Mouse (Mus musculus): ENCODE measurements around the gene Inka1. TPM values are rescaled to one million over a fixed set of nuclear protein-coding genes. Genes with fewer than 3 reads are reported as not detected.

Gene Inka1
- total RNA-seq, 2 experiments from 2014 or later: 9.7 to 10.8 TPM

DNA sequence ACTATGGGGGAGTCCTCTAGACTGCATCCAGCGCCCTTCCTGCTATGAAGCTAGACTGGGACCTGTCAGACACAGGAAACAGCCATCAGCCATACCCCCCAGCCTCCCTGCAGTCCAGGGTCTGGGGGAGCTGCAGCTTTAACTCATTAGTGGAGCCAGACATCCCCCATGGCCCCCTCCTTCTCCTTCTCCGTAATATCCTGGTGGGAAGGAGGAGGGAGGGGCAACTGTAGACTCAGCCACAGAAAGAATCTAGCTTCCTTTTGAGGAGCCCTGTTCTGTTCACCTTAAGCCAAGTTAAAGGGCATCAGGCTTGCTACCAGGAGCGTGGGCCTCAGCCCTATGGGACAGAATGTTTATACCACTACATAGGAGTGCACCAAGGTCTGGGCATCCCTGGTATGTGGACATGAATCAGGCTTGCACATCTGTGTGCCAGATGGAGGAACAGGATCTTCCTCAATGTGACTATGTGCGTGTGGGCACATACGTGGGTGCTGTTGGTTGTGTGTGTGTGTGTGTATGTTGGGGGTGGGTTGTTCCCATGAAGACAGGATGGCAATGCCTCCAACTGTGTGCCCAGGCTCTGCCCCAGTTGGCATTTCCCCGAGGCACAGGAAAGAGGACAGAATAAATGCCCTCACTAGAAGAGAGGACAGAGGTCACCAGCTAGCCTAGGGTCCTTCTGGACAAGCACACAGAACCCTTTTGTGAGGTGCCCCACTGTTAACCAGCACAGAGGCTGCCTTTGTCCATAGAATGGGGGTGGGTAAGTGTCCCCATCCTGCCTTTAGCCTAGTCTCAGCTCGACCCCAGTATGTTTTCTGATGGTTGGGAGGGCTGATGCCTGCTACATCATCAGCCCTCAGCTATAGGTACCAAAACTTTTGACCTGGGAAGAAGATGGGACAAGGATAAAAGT is 3.7 kb downstream of the Inka1 start:
- peak overlapping the region; percentile 19; the same call in 1 of the 2 replicates for H3K4me3 ChIP-seq
- DNase-seq (ENCODE audit: low spot score in 2 of 2): peak; percentile 59 to 69
- H3K27ac ChIP-seq: peak overlapping the region; percentile 96
- no peak for TF ChIP-seq CTCF (conservative IDR thresholded peaks at IDR 0.05)

DNA sequence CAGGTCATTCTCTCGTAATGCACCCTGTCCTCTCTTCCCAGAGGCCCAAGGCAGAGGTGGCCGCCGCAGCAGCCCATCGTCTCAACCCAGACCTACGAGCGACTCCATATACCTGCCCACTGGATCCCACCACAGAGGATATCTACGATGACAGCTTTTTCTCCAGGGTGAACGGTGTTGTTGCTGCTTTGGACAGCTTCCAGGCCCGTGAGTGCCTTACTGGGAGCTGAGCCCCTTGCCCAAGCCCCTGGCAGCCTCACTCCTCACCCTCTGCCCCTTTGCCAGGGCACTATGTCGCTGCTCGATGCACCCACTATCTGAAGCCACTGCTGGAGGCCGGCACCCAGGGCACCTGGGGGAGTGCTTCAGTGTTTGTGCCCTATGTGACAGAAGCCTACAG is 6.9 kb downstream of the Inka1 start:
- Histone ChIP-seq H3K27ac (no peak overlapping the region), H3K4me3 (no peak overlapping the region)
- no peak for TF ChIP-seq CTCF (conservative IDR thresholded peaks at IDR 0.05)
- DNase-seq (ENCODE audit: low spot score in 2 of 2): no peak

DNA sequence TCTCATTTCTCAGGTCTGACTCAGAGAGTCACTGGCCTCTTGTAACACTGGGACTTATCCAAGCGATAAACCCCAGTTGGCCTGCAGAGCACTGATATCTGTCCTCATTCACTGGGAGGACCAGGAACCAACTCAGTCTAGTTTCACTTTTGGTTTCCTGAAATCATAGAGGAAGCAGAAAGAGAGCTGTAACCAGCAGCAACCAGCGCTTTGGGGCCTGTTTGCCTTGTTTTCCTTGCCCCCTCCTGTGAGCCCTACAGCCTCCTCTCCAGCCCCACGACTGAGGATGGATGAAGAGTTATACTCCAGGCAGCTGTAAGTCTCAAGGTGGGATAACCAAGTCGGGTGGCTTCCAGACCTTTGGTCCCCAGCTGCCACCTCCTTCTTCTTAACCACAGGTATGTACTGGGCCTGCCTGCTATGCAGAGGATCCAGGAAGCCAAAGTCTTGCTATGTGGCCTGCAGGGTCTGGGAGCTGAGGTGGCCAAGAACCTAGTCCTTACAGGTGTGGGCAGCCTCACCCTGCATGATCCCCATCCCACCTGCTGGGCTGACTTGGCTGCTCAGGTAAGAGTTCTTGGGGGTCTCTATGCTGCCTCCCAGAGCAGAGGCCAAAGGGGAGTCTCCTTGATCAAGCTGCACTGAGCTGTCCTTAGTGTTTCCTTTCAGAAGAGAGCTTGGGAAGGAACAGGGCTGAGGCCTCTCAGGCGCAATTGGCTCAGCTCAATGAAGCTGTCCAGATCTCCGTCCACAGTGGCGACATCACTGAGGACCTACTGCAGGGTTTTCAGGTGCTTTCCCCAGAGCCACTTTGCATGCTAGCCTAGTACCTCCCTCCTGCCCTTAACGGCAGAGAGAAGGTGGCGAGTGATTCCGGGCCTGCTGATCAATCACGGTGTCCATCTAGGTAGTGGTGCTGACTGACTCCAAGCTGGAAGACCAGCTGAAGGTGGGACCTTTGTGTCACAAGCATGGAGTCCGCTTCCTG is 10.0 kb downstream of the Inka1 start, which contains the start of gene Uba7:
Gene Uba7, plus strand, starts transcription at position 107 of the 988 bp plus-strand sequence.
- TF ChIP-seq CTCF (conservative IDR thresholded peaks at IDR 0.05): no peak
- peak within 1 kb of the TSS; percentile 61 for H3K27ac ChIP-seq
- no peak for DNase-seq (ENCODE audit: low spot score in 2 of 2)

DNA sequence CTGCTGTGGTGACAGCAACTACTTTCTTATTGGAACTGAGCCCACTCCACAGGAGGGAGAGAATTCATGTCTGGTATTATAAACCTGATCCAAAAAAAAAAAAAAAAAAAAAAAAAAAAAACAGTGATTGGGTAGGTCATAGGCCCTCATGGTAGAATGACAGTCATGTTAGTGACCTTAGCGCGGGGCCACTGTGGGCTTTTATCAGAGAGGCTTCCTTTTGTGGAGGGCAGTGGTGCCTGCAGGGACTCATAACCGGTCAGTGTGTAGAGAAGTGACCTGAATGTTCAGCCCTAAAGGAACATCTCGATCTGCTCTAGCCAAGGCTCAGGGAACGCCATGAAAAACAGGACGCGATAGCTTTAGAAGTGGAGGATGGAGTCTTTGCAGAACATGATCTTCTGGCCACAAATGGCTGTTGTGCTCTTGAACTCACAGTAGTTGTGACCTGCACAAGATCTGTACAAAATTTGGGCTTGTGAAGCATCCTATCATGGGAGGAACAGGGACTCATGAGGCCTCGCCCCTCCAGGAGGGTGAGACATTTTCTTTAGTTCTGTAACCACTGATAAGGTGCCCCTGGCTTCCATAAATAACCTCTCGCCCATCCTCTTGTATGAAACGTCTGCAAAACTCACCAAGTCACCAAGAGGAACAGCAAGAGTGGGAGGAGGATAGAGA is 11.0 kb downstream of the Inka1 start:
- no peak for DNase-seq (ENCODE audit: low spot score in 2 of 2)
- no peak for TF ChIP-seq CTCF (conservative IDR thresholded peaks at IDR 0.05)
- H3K27ac ChIP-seq: peak overlapping the region; percentile 29; the same call in 1 of the 2 replicates
- no peak overlapping the region for H3K4me3 ChIP-seq

More for the DNA sequence above, 10.0 kb downstream of the Inka1 start, which contains the start of gene Uba7:
- H3K4me3 ChIP-seq: peak within 1 kb of the TSS; percentile 17; the same call in 1 of the 2 replicates

DNA sequence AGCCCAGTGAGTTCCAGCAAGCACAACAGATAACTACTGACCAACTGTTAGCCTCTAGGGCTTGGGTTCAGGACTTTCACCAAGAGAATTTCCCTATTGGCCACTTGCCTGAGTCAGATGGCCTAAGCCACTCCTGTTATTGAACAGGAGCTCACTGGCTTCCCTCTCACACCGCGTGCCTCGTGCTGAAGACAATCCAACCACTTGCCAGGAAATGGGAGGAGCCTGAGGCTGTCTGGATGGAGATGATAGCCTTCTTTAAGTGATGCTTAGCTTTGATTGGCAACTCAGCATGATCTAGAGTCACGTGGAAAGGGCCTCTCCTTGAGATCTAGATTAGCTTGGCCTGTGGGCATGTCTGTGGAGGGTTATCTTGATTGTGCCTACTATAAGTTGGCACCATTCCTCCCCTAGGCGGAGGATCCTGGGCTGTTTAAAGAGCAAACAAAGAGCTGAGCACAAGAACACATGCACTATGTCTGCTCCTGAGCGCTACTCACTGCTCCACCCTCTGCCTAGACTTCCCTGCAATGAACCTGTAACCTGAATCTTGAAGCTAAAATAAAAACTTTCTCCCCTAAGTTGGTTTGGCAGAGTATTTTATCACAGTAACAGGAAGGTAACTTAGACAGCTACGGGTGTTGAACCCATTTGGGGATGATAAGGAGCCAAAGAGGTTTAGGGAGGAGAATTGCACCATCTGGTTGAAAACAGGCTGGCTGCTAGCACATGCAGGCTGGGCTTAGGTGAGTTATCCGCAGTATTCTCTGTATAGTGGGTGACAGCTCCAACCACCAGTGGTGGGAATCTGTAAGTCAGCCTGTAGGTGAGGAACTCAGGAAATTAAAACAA is 13.8 kb downstream of the Inka1 start:
- TF ChIP-seq CTCF (conservative IDR thresholded peaks at IDR 0.05): no peak
- Histone ChIP-seq H3K4me3 (no peak overlapping the region), H3K27ac (no peak overlapping the region)
- DNase-seq (ENCODE audit: low spot score in 2 of 2): no peak

DNA sequence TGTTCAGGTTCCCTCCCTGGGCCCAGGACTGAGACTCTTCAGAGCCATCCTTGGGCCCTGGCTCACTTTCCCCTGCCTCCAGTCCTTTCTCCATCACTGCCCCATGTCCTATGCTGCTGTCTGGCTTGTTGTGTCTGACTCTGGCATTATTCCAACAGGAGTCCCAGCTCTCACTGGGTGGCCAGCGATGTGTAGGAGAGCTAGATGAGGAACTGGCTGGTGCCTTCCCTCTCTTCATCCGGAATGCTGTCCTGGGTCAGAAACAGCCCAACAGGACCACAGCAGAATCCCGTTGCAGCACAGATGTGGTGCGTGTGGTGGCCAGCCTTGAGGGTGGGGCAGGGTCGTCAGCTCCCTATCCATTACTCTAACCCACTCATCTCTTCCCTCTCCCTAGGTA is 15.4 kb downstream of the Inka1 start:
- no peak overlapping the region for H3K4me3 ChIP-seq
- H3K27ac ChIP-seq: no peak overlapping the region
- TF ChIP-seq CTCF (conservative IDR thresholded peaks at IDR 0.05): no peak
- no peak for DNase-seq (ENCODE audit: low spot score in 2 of 2)

DNA sequence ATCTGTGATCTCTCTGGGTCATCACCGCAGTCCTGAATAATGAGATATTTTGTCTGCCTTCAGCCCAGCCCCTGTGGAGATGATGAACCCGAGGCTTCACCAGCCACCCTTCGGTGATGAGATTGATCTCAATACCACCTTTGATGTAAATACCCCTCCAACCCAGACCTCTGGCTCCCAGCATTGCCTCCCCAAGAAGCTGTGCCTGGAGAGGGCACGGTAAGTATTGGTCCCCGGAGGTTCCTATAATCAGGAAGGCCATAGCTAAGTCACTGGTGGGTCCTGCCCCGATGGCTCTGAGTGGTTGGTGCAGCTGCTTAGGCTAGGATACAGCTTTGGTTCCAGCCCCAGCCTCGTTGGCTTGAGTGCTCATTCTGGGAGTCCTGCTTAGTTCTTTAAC is 17.1 kb downstream of the Inka1 start:
- no peak overlapping the region for H3K4me3 ChIP-seq
- no peak for TF ChIP-seq CTCF (conservative IDR thresholded peaks at IDR 0.05)
- H3K27ac ChIP-seq: no peak overlapping the region
- DNase-seq (ENCODE audit: low spot score in 2 of 2): no peak

DNA sequence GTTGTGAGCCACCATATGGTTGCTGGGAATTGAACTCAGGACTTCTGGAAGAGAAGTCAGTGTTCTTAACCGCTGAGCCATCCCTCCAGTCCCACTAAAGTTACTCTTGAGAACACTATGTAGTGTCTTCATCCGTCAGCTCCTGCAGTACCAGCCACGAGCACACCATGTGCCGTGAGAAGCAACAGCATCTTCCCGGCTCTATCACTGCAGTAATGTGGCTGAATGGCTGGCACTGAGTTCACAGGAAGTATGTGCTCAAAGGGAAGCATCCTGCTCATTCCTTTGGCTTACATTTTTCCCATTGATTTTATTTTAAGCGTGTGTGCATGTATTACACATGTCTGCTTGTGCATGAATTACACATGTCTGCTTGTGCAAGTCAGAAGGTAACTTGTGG is 18.2 kb downstream of the Inka1 start:
- Histone ChIP-seq H3K27ac (no peak overlapping the region), H3K4me3 (no peak overlapping the region)
- DNase-seq (ENCODE audit: low spot score in 2 of 2): no peak
- TF ChIP-seq CTCF (conservative IDR thresholded peaks at IDR 0.05): no peak

DNA sequence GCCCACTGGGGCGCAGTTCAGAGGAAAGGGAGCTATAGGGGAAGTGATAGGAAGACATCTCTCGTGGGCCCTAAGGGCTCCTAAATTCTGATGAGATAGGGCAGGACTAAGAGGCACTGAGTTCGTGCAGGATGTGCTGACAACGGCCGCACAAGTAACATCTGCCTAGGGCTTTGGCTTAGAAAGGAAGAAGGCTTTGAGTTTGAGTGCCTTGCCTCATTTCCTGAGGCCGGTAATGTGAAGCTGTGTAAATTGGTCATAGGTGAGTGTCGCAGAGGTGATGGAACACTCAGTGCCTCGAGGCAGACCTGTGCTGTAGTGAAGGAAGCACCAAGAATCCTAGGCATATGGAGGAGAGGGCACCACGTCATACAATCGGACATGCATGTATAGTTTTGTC is 19.0 kb downstream of the Inka1 start:
- no peak overlapping the region for H3K4me3 ChIP-seq
- 0 out of 2 replicates have a peak overlapping the region, but pooled peaks have one; percentile 1 for H3K27ac ChIP-seq
- TF ChIP-seq CTCF (conservative IDR thresholded peaks at IDR 0.05): no peak
- DNase-seq (ENCODE audit: low spot score in 2 of 2): no peak

DNA sequence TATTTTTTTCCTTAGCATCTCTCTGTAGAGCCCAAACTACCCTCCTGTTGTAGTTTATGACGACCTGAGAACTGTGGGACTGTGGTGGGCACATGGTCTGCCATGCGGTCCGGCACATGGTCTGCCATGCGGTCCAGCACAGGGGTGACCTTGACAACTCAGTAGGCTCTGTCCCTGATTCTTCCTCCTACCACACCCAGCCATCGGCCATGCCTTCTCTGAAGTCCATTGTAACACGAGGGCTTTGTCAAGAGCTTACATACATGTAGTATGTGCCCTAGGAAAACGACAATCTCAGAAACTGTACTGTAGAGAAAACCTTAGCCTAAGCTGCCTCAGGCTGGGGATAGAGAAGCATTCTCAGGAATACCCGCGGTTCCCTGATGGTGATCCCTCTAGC is 21.0 kb downstream of the Inka1 start:
- TF ChIP-seq CTCF (conservative IDR thresholded peaks at IDR 0.05): no peak
- no peak for DNase-seq (ENCODE audit: low spot score in 2 of 2)
- no peak overlapping the region for H3K4me3 ChIP-seq

DNA sequence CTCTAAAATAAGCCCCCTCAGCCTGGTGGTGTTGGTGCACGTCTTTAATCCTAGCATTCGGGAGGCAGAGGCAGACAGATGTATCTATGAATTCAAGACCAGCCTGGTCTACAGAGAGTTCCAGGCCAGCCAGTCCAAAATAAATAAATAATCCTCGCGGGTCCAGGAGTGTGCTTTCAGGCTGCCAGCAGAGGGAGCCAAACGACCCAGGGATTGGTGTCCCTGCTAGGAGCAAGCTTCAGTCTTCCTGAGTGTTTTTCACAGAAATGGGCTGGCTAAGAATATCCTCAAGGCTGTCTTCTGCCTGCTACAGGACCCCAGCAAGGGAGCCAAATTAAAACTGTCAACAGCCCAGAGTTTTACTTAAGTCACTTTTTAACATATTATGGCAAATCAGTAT is 22.0 kb downstream of the Inka1 start:
- Histone ChIP-seq H3K27ac (peak overlapping the region; percentile 33; the same call in 1 of the 2 replicates), H3K4me3 (no peak overlapping the region)
- DNase-seq (ENCODE audit: low spot score in 2 of 2): peak; percentile 74 to 80
- TF ChIP-seq CTCF (conservative IDR thresholded peaks at IDR 0.05): peak; percentile 98

More for the DNA sequence above, 21.0 kb downstream of the Inka1 start:
- no peak overlapping the region for H3K27ac ChIP-seq
